Mouse (Mus musculus): ENCODE results near the gene Eapp.
"Not testable (repeated sequence)": the region's sequence is repeated elsewhere in the genome, so short reads cannot be mapped to it uniquely, and the experiment has no call there.

Gene Eapp

DNA sequence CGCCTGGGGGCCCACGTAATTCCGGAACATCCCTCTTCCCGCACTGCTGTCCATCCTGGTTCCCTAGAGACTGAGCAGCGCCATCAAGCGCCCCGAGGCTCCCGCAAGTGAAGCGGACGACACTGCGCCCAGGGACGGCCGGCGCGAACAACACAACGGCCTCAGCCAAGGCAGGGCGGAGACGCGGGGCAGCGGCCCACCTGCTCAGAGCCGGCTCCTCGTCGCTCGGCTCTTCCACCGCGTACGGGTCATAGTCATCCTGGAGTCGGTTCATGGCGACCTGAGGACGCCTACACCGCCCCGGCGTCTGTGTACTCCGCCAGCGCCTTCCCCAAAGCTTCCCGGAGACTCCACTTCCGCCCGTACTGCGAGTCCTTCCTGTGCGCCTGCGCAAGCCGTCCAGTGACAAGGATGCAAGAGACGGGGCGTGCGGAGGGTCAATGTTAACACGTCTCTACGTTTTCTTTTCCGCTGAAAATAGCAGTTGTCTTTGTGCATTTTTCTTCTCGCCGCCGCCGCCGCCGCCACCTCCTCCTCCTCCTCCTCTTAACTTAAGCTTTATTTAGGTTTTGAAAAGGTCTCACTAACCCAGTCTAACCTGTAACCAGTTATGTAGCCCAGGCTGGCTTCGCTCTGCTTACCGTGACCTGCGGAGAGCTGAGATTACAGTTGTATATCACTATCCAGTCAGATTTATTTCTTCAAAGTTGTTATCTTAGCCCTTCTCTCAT lies at the start of gene Eapp:
Gene Eapp (minus strand): TSS at position 387 of the 731 bp plus-strand sequence.
- DNase-seq = peak; percentile 96

DNA sequence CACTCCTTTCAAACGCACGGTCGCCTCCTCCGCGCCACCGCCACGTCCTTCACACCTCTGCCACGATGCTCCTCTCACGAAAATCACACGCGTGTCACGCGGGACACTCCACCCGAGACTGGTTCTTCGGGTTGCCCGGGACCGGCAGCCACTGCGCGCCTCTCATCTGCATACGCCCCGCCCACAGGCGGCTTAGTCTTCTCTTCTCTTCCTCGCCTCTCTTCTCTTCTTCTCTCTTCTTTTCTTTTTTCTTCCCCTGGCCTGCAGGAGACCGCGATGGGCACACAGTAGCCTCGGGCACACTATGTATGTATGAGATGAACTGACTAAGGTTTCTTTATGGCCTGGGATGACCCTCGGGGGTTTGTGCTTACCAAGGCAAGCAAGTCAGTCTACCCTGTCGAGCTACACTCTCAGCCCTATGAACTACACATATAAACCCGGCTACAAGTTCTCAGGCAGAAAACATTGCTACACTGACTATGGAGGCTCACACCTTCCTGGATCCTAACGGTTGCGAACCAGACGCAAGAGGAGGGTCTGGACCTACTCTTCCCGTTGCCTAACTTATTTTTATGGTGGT lies 43.1 kb upstream of the Eapp start:
- peak; percentile 40 for DNase-seq

DNA sequence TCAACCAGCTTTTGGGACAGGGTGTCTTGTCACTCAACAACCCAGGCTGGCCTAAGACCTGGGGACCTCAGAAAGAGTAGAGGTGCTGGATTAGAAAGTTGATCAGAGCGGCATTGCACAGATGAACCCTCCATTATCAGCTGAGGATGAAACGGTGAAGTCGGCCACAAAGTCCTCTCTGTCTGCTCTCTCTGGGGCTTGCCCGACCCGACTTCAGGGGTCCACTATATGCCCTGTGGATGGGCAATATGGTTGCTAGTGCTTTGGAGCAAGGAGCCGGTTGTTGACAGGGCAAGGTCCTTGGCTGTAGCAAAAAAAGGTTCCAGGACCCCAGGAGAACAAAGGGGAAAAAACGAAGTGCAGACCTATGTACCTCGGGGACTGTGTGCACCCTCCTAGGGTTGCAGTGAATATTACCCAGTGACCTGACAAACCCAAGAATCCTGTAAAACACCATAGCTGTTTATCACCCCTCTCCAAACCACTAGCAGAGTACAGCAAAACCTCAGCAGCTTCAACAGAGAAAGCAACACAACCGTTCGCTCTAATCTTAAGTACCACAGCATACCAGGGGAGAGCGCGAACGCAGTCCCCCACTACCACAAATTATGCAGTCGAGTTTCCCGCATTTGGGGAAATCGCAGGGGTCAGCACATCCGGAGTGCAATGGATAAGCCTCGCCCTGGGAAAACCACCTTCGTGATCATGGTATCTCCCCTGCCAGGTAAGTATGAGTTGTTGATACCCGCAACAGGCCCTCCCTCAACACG lies 42.4 kb upstream of the Eapp start:
- not testable (repeated sequence) for DNase-seq

DNA sequence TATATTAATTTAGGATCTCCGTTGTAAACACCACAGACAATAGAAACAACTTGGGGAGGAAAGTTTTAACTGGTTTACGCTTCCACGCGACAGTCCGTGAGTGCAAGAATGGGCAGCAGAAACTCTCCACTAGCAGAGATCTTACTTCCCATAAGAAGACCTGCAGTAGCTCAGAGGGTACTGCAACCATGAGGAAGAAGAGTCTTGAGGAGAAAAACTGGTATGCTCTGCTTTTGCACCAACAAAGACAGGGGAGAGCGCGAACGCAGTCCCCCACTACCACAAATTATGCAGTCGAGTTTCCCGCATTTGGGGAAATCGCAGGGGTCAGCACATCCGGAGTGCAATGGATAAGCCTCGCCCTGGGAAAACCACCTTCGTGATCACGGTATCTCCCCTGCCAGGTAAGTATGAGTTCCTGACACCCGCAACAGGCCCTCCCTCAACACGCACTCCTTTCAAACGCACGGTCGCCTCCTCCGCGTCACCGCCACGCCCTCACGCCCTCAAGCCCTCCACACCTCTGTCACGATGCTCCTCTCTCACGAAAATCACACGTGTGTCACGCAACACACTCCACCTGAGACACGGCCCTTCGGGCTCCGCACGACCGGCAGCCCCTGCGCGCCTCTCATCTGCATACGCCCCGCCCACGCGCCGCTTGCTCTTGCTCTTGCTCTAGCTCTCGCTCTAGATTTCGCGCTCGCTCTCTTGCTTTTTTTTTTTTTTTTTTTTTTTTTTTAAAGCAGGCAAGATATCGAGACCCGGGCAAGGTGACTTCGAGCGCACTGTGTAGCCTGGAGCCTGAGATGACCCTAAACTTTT lies 38.8 kb upstream of the Eapp start:
- DNase-seq = peak; percentile 74

DNA sequence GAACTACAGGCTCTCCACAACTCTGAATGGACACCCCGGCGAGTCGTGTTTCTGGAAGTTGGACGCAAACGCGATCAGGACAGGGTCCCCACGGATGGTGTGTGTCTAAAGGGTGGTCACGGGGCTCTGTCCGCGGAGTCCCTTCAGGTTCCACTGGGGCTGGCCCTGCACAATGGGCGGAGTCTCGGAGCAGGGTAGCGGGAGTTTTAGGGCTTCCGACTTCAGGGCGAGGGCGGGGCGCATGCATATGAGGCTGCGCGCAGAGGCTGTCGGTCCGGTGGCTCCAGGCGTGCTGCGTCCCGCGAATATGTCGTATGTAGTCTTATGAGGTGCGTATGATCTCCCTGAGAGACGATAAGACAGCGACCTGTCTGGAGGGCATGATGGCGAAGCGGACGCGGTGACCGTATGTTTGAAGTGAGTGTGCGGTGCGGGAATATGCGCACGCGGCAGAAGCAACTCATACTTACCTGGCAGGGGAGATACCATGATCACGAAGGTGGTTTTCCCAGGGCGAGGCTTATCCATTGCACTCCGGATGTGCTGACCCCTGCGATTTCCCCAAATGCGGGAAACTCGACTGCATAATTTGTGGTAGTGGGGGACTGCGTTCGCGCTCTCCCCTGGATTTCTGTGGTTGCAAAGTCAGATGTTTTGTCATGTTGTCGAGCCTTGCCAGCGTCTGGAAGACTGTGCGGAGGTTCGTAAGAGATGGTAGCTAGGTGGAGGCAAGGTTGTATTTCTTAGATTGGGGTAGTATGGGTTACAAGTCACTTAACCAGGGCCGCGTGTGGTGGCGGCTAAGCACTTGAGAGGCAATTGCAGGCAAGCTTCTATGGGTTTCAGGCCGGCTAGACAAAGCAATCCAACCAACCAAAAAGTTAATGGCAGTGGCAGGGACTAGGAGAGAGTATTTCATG lies 33.7 kb upstream of the Eapp start:
- DNase-seq = not testable (repeated sequence)

DNA sequence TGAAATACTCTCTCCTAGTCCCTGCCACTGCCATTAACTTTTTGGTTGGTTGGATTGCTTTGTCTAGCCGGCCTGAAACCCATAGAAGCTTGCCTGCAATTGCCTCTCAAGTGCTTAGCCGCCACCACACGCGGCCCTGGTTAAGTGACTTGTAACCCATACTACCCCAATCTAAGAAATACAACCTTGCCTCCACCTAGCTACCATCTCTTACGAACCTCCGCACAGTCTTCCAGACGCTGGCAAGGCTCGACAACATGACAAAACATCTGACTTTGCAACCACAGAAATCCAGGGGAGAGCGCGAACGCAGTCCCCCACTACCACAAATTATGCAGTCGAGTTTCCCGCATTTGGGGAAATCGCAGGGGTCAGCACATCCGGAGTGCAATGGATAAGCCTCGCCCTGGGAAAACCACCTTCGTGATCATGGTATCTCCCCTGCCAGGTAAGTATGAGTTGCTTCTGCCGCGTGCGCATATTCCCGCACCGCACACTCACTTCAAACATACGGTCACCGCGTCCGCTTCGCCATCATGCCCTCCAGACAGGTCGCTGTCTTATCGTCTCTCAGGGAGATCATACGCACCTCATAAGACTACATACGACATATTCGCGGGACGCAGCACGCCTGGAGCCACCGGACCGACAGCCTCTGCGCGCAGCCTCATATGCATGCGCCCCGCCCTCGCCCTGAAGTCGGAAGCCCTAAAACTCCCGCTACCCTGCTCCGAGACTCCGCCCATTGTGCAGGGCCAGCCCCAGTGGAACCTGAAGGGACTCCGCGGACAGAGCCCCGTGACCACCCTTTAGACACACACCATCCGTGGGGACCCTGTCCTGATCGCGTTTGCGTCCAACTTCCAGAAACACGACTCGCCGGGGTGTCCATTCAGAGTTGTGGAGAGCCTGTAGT lies 23.4 kb upstream of the Eapp start:
- not testable (repeated sequence) for DNase-seq

DNA sequence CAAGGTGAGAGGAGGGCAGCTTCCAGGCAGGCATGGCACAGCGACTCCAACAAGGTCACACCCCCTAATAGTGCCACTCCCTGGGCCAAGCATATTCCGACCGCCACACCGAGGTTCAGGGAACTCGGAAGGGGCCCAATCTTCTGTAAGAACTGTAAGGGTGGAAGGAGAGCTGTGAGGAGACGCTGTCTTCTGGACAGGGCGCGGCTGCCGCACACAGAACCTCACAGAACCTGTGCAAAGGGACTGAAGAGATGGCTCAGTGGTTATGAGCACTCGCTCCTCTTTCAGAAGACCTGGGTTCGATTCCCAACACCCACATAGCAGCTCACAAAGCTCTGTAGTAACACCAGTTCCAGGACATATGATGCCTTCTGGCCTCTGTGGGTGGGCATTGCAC lies 21.8 kb upstream of the Eapp start:
- DNase-seq = not testable (repeated sequence)

DNA sequence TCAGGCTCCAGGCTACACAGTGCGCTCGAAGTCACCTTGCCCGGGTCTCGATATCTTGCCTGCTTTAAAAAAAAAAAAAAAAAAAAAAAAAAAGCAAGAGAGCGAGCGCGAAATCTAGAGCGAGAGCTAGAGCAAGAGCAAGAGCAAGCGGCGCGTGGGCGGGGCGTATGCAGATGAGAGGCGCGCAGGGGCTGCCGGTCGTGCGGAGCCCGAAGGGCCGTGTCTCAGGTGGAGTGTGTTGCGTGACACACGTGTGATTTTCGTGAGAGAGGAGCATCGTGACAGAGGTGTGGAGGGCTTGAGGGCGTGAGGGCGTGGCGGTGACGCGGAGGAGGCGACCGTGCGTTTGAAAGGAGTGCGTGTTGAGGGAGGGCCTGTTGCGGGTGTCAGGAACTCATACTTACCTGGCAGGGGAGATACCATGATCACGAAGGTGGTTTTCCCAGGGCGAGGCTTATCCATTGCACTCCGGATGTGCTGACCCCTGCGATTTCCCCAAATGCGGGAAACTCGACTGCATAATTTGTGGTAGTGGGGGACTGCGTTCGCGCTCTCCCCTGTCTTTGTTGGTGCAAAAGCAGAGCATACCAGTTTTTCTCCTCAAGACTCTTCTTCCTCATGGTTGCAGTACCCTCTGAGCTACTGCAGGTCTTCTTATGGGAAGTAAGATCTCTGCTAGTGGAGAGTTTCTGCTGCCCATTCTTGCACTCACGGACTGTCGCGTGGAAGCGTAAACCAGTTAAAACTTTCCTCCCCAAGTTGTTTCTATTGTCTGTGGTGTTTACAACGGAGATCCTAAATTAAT lies 18.3 kb upstream of the Eapp start:
- DNase-seq = peak; percentile 79

DNA sequence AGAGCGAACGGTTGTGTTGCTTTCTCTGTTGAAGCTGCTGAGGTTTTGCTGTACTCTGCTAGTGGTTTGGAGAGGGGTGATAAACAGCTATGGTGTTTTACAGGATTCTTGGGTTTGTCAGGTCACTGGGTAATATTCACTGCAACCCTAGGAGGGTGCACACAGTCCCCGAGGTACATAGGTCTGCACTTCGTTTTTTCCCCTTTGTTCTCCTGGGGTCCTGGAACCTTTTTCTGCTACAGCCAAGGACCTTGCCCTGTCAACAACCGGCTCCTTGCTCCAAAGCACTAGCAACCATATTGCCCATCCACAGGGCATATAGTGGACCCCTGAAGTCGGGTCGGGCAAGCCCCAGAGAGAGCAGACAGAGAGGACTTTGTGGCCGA lies 14.8 kb upstream of the Eapp start:
- peak; percentile 52 for DNase-seq

DNA sequence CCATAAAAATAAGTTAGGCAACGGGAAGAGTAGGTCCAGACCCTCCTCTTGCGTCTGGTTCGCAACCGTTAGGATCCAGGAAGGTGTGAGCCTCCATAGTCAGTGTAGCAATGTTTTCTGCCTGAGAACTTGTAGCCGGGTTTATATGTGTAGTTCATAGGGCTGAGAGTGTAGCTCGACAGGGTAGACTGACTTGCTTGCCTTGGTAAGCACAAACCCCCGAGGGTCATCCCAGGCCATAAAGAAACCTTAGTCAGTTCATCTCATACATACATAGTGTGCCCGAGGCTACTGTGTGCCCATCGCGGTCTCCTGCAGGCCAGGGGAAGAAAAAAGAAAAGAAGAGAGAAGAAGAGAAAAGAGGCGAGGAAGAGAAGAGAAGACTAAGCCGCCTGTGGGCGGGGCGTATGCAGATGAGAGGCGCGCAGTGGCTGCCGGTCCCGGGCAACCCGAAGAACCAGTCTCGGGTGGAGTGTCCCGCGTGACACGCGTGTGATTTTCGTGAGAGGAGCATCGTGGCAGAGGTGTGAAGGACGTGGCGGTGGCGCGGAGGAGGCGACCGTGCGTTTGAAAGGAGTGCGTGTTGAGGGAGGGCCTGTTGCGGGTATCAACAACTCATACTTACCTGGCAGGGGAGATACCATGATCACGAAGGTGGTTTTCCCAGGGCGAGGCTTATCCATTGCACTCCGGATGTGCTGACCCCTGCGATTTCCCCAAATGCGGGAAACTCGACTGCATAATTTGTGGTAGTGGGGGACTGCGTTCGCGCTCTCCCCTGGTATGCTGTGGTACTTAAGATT lies 14.2 kb upstream of the Eapp start:
- DNase-seq = peak; percentile 5

DNA sequence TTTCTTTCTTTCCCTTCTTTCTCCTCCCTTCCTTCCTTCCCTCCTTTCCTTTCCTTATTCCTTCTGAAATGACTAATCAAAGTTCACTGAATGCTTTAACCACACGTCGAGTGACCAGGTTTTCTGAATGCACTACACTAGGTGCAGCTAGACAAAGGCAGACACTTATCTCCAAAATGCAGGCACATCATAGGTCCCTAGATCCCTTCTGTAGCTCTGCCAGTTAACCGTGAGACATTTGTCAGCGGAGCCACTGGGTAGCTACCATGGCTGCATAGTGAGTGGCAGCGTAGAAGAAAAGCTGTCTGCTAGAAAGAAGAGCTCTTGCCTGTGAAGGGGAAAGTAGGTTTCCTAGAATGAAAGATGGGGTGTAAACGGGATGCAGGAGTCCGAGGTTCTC lies 3.7 kb upstream of the Eapp start:
- no peak for DNase-seq

DNA sequence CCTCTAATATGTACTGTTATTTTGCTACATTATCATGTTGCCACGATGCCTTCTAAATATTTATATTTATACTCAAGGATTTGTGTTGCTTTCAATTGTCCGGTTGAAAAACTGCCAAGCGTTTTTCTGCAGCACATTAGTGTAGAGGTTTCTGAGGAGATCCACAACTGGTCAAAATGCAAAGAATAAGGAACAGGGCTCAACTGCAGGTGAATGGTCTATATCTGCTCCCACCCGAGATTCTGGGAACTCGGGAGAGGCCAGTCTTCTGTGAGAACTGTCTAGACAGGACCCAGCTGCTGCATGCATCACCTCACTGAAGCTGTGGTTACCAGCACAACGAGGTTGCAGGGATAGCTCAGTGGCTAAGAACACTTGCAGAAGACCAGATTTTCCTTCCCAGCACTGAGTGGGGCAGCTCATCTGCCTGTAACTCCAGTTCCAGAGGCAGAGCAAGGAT lies 2.1 kb upstream of the Eapp start:
- DNase-seq = peak; percentile 12

DNA sequence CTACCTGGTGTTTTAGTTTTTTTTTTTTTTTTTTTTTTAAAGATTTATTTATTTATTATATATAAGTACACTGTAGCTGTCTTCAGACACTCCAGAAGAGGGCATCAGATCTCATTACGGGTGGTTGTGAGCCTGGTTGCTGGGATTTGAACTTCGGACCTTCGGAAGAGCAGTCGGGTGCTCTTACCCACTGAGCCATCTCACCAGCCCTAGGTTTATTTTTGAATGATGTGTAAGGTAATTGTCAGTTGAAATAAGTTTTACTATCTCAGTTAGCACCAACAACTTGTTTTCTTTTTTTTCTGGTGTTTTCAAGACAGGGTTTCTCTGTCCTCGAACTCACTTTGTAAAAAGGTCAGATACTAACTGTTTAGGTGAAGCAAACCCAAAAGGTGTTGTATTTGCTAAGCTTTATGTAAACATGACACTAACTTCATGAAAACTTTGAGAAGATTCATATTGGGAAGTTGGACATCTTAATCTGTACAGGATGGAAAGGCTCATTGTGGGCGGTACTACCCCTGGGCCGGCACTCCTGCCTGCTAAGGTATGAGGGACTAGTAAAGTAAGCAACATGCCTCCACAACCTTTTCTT lies 1.4 kb upstream of the Eapp start:
- peak; percentile 44 for DNase-seq

DNA sequence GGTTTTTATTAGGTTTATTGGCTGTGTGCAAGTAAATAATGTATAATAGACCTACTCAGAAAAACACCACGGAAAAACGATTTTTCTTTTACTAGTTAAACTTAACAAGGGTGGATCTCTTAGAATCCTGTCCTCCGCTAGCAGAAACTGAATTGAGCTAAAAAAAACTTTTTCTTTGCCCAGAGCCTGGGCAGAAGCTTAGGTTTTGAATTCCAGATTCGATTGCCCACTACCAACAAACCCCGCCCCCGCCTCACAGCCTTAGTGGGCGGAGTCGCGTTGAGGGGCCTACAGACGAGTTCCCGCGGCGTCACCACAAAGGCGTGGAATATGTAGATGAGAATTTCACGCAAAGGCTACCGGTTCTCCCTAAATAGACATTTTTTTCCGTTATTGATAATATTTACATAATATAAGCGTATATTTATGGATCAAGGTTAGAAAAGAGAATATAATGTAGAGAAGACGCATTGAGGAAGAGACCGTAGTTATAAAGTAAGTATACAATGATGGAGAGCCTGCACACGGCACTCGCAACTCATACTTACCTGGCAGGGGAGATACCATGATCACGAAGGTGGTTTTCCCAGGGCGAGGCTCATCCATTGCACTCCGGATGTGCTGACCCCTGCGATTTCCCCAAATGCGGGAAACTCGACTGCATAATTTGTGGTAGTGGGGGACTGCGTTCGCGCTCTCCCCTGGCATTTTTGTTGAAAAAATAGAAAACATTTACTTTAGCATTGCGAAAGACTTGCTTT lies 725 bp upstream of the Eapp start:
- DNase-seq = peak; percentile 97

DNA sequence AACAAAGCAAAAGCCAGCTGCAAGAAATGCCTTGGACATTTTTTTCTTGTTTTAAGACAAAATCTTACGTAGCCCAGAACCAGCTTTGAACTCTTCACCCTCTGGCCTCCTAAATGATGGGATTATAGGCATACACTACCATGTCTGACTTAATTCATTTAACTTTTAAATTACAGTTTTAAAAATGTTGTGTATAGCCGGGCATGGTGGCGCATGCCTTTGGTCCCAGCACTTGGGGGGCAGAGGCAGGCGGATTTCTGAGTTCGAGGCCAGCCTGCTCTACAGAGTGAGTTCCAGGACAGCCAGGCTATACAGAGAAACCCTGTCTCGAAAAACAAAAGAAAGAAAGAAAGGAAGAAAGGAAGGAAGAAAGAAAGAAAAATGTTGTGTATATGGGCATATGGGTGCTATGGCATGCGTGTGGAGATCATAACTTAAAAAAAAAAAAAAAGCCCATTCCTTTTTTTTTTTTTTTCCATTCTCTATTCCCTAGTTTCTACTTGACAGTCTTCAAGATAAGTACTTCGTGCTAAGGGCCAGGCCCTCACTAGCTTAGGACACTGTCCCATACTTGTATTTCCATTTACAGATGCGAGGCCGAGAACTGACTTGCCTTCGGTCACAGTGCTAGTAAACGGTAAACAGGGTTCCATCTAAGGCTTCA lies 718 bp downstream of the Eapp start:
- DNase-seq = no peak

DNA sequence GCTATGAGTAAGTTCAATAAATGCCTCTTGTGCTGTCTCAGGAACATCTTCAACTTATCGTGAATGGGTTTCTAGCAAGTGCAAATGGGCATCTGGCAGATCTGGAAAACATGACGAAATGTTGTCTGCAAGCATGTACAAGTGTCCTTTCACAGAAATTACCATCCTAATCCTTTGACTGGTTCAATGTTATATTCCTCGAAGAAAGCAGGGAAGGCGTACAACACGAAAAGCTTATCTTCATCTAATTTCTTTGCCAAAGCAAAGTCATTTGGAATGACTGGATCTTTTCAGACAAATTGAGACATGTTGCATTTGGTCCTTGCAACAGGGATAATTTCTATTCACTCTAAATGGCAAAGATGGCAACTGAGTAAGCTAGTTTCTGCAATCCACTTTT lies 6.6 kb downstream of the Eapp start:
- no peak for DNase-seq

DNA sequence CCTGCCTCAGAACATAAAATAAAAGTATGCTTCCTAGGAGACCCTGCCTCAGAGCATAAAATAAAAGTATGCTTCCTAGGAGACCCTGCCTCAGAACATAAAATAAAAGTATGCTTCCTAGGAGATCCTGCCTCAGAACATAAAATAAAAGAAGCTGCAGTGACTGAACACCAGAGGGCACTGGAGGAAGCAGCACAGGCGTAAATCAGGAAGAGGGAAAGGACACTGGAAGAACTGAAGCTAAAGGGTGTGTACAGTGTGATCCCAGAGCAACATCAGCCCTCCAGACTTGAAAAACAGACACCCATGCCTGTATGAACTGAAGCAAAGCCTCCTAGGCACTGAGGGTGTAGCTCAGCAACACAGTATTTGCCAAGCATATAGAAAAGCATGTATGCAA lies 12.5 kb downstream of the Eapp start:
- no peak for DNase-seq

Measured in thymus, postnatal 14 days (tissue).